Mouse (Mus musculus) frontal cortex, adult 2 months (tissue): ENCODE results near the gene Zic4. TPM values are rescaled to one million over a fixed set of nuclear protein-coding genes. Genes with fewer than 3 reads are reported as not detected.

Source experiments
- DNase-seq, 2 experiments: peaks; one replicate each; pipeline ENCODE4 v3.0.0; 2022; ENCODE audit warnings: low spot score in 1 of 2; ENCODE audit errors: extremely low spot score in 1 of 2
- polyA plus RNA-seq: library from polyadenylated mRNA; depleted of rRNA; stranded (reverse); fragments of >200 nt; gene quantifications from 2 replicates; pipeline ENCODE4 v1.2.3, GENCODE M21; 2012; rRNA removed

Gene Zic4
- 9.9 and 10.3 TPM in 2 replicates for polyA plus RNA-seq

GRCm38 (mm10) chr9:91361856-91362601, at the start of gene Zic4:
TSS of gene Zic4 (plus strand) at chr9:91362413.
- DNase-seq, result no peak

GRCm38 (mm10) chr9:91347591-91347990, 14.6 kb upstream of the Zic4 start:
- no peak for DNase-seq

GRCm38 (mm10) chr9:91348746-91349145, 13.5 kb upstream of the Zic4 start:
- DNase-seq, result no peak

GRCm38 (mm10) chr9:91350211-91350791, 11.9 kb upstream of the Zic4 start:
- no peak for DNase-seq

- DNase-seq, result no peak
These were observed 11.3 kb upstream of the Zic4 start for GRCm38 (mm10) chr9:91350861-91351291.

GRCm38 (mm10) chr9:91351361-91351760, 10.9 kb upstream of the Zic4 start:
- DNase-seq, result no peak

GRCm38 (mm10) chr9:91351961-91352411, 10.2 kb upstream of the Zic4 start:
- DNase-seq, result no peak

GRCm38 (mm10) chr9:91352786-91353185, 9.4 kb upstream of the Zic4 start:
- DNase-seq, result no peak

GRCm38 (mm10) chr9:91353551-91354433, 8.4 kb upstream of the Zic4 start:
- DNase-seq, result no peak

- DNase-seq, result no peak
These were observed 7.6 kb upstream of the Zic4 start for GRCm38 (mm10) chr9:91354434-91355269.

- DNase-seq, result no peak
These were observed 7.0 kb upstream of the Zic4 start for GRCm38 (mm10) chr9:91355270-91355589.

GRCm38 (mm10) chr9:91355629-91356352, 6.4 kb upstream of the Zic4 start:
- DNase-seq, result peak in 1 of 2 experiments; percentile 47

GRCm38 (mm10) chr9:91356353-91356740, 5.9 kb upstream of the Zic4 start:
- DNase-seq, result no peak

- no peak for DNase-seq
These were observed 4.9 kb upstream of the Zic4 start for GRCm38 (mm10) chr9:91357321-91357720.

- no peak for DNase-seq
These were observed 3.1 kb upstream of the Zic4 start for GRCm38 (mm10) chr9:91358851-91359687.

GRCm38 (mm10) chr9:91360151-91361032, 1.8 kb upstream of the Zic4 start:
- no peak for DNase-seq

- no peak for DNase-seq
These were observed 969 bp upstream of the Zic4 start for GRCm38 (mm10) chr9:91361033-91361855.
